Mouse (Mus musculus): Measurements from ENCODE around the gene Aldh3a2.
A peak's percentile ranks its signal among the peaks of the same experiment; 100 is the strongest.
"Not testable (repeated sequence)": the region's sequence is repeated elsewhere in the genome, so short reads cannot be mapped to it uniquely, and the experiment has no call there.

Aldh3a2 gene

DNA sequence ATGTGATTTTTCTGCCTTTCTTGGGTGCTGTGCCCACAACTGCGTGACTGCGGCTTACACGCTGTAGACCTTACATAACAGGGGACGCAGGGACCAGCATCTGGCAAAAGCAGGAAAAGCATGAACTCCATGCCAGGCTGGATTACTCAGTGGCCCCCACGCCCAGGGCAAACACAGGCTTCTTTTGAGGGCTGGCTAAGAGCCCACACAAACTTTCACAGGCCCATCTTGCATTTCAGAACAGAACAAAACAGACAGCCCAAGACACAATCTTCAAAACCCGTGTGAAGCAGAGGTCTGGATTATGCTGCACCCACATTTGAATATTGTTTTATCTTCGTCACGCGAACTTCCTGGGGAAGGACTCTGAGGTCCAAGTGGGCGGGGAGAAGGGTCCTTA is 58.9 kb downstream of the Aldh3a2 start:
- DNase-seq (ENCODE audit: low spot score): no peak

DNA sequence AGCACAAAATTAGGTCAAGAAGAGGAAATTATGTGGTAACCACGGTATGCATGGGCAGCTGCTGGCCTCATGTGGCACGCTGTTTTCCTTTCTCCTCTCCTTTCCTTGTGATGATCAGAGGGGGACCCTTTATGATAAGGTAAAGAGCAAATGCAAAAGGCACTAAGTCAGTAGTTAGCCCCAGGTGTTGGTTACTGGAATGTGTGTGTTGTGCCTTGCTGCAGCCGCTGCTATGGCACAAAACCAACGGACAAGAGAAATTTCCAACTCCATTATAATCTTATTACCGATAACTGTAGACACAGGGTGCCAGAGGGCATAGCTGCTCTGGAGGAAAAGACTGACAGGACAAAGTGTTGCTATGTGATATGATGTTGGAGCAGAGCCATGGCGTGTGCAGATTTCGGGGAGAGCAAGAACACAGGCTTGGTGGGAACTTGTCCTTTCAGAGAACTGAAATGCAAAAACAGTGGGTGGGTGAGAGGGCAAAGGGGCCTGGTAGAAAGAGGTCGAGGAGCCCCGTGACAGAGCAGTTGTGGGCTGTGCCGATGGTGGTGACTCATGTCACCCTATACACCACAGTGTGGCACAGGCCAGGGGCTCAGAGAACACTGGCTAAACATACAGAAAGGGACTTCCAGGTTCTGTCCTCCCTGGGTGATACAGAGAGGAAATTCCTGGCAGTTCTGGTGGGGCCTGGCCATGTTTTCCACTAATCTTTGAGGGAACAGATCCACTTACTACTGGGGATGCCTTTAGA is 59.6 kb downstream of the Aldh3a2 start, which contains the start of gene Aldh3a1:
Gene Aldh3a1, plus strand, starts transcription at position 51 of the 760 bp plus-strand sequence.
- DNase-seq (ENCODE audit: low spot score): no peak

DNA sequence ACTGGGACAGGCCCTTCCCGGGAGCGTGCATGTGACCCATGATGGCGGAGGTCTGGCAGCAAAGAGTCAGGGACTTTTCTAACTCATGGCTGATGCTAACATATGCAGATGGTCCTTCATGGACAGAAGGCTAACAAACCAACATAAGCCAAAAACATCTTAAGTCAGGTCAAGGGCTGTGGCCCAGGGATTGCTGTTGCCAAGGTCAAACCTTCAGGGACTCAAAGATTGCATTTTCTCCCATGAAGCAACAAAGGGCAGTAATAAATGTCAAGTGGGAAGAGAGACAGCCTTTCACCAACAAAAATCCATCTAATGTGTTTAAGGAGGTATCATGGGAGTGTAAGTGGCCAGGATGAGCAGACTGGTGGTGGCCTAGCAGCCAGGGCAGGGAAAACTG is 61.1 kb downstream of the Aldh3a2 start:
- no peak for DNase-seq (ENCODE audit: low spot score)

DNA sequence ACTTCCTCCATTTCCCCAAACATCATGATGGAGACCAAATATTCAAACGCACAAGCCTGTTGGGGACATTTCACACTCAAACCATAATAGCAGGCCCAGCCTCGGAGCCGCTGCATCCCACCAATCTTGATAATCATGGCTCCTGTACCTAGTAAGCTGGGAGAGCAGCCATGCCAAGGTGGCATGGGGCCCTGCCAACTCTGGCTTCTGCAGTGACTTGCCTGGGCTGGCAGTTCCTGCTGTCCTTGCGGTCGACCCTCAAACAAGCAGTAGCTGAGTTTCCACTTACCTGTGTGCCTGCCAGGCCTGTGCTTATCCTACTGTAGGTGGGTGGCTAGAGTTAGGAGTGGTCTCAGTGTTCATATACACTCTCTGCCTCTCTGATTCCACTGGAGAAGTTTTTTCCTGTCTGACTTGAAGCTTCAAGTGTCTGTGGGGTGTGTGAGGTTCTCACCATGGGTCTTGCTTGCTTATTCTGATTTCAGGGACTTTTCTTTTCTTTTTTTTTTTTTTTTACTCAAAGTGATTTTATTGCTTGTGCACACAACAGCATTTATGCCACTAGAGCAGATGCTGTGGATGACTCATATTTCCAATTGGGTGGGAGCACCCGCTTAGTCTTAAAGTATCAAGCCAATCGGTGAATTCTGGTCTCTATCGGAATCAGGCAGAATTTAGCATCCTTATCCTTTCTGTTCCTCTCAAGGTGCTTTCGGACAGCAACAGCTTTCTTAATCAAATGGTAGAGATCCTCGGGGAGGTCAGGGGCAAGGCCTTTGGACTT is 61.9 kb downstream of the Aldh3a2 start:
- DNase-seq (ENCODE audit: low spot score): no peak

DNA sequence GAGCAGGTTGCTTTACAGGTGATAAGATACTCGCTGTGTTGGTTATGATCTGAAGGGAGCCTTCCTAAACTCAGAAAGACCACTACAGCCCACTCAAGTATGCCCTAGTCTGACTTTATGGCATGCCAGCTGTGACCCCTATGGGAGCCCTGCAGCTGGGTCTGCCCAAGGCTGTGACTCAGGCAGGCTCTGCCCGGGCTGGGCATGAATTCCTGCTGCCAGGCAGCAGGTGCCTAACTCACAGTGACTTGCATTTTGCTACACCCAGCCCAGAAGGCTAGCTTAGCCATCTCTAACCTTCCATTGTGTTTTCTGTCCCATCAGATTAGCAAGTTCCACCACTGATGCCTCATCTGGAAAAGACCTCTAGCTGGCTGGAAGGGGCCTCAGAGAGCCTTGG is 64.5 kb downstream of the Aldh3a2 start:
- DNase-seq (ENCODE audit: low spot score): no peak

DNA sequence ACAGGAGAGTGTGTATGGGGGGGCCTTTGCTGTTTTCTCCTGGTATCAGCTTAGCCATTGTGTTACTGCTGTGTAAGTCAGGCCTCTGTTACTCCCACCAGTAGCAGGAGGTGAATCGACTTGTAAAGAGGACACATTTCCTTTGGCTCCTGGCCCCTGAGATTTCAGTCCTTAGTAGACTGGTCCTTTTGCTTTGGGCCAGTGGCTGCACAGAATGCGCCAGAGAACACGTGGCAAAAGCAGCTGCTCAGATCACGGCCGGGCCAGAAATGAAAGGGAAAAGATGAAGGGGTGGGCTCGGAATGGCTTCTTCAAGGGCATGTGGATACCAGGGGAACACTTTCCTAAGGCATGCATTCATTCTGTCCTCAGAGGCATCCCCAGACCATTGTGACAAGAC is 65.1 kb downstream of the Aldh3a2 start:
- DNase-seq (ENCODE audit: low spot score): no peak

DNA sequence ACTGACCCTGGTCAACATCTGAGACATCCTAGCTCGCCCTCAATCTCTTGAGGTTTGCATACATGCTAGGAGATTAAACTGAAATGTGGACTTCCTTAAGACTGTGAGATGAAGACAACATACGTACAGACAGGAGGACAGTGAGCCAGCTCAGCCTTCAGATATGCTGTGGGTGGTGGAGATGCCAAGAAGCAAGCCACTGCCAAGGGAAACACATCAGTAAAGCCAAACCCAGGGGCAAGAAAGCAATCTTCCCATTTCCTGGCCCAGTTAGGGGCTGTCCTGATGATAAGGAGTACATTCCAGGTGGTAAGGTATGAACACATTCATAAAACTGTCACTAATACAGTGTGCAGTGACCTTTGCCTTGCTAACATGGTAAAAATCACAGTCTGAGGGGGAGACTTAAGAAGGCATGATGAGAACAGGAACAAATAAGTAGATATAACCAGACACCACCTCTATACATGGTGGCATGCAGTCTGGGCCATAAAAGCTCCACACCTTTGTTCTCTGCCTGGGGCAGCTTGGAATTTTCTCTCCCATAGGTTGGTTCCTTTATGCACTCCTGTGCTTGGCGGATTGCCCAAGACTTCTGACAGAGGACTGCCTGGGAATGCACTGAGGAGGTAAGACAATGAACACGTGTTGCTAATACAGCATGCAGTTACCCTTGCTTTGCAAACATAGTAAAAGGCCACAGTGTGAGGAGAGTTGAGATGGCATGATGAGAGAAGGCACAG is 67.5 kb downstream of the Aldh3a2 start:
- DNase-seq (ENCODE audit: low spot score): no peak

DNA sequence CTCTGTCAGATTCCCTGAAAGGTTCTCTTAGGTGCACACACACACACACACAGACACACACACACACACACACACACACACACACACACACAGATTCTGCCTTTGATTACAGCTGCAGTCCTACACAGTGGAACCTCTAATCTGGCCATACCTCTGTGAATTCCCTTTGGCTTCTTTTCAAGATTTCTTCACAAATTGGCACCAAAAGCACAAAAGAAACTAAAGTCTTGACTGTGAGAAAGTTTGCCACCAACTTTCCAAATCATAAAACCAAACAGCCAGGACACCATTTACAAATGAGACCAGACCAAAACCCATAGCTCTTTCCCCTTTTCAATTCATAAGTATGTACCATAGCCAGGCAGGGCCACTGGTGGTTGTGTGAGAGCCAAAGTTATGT is 69.3 kb downstream of the Aldh3a2 start:
- no peak for DNase-seq (ENCODE audit: low spot score)

DNA sequence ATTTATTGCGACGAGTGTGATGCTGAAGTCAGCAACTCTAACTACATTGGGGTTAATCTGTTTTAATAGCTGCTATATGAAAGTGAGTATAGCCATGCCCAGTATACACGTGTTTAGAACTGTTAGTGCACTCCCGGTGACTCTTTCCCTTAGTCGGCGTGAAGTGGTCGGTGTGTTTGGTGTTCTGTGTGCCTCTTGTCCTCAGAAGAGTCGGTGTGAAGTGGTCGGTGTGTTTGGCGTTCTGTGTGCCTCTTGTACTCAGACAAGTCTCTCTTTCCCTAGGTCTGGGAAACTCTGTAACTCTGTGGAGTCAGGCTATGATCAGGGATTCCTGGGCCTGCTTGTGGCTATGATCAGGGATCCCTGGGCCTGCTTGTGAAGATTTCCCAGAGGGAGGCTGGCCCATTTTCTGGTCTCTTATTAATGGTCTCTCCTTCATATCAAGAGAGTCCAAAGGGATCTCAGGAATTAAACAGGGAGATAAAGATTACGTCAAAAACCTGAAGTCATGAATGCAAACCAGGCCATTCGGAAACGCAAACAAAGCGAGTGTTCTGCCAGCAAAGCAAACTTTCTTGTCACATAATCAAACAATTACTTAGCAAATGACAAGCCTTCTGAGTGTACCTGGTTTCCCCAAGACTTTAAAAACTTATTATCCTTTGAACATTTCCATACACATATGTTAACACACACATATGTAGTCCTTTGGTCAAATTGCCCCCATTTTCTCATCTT is 70.5 kb downstream of the Aldh3a2 start:
- DNase-seq (ENCODE audit: low spot score): no peak

DNA sequence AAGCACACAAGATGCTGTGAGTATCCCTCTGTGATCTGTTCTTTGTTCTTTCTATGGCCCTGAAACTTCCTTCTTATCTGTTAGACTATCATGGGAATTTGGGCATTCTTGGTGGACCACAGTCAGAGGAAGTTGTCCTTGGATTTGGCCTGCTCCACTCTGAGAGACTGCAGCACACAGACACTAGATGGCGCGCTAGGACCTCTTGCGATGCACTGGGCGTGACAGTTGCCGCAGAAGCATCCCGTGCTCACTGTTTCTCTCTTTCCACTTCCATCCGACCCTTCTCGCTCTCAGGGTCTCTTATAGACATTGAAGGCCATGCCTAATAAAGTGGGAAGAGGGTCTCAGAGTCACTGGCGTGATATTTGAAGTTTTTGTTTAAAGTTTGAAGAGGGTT is 73.9 kb downstream of the Aldh3a2 start:
- peak; percentile 88 for DNase-seq (ENCODE audit: low spot score)

DNA sequence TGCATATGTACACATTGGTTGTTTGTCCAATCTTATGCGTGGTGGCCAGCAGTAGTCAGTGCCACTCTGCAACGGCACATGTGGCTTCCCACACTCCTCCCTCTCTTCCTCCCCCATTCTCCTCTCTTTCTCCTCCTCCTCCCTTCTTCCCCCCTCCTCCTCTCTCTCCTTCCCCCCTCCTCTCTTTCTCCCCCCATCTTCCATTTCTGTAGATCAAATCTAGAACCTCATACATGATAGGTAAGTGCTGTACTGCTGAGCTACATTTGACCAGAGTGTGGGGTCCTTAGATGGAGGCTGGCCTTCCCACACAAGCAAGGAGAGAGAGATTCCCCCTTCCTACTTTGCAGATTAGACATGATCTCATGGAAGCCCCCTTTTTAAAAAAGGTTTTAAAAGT is 74.5 kb downstream of the Aldh3a2 start:
- DNase-seq (ENCODE audit: low spot score): no peak

DNA sequence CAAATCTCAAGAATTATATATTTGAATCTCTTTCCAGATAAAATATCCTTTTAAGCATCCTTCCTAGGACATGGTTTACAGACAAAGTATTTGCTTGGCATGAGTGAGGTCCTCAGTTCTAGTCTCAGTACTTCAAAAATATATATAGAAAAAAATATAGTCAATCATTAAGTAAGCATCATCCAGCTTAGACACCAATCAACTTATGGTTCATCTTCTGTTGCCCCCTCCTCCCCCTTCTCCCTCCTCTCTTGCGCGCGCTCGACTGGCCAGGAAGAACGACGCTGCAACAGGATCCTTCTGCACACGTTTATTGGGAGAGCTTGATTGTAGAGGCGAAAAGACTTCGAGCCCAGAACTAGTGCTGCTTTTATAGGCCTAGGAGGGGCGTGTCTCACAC is 75.1 kb downstream of the Aldh3a2 start:
- DNase-seq (ENCODE audit: low spot score): not testable (repeated sequence)

DNA sequence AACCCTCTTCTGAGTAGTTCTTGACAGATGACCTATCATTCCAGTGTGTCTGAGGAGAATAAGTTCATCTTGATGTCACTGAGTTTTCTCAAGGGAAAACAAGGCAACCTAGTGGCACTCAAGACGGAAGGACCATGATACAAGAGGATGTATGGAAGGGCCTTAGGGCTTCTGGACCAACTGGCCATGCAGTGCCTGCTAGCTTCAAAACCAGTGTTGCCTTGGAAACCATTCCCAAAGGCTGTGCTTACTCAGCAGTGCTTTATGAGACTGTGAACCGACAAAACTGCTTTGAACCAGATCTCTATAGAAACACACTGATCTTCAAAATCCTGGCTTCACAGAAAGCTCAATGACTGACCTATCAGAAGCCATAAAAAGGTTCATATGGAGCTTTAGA is 76.5 kb downstream of the Aldh3a2 start:
- DNase-seq (ENCODE audit: low spot score): no peak

DNA sequence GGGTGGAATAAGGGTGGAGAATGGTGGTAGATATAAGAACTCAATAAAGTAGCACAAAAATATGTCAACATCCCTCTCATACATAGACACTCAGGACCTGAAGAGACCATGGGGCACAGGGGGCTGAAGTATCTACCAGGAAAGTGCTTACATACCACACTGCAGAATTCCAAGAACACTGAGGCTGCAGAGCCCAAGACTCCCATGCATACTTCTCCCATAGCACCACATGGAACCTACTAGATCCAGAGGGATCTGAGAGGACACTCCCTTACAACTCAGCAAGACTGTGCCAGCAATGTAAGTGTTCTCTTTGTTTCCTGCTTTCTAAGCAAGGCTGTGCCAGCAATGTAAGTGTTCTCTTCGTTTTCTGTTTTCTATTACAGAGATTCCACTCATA is 83.4 kb downstream of the Aldh3a2 start:
- DNase-seq (ENCODE audit: low spot score): no peak

DNA sequence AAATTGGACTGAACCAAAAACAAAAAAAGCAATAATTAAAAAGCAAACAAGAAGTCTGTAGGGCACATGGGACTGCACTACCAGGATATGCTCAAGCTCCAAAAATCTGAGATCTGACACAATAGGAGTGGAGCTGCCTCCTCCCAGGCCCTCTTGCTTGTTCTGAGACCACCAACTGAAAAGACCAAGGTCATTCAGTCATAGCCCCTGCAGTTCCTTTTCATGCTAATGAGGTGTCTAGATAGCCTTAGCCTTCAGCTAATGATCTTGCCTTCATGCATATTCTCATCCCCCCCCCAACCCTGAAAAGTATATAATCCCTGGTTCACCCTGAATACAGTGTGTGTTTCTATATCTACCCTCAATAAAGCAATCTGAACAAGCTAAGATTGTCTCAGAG is 85.6 kb downstream of the Aldh3a2 start:
- DNase-seq (ENCODE audit: low spot score): no peak

DNA sequence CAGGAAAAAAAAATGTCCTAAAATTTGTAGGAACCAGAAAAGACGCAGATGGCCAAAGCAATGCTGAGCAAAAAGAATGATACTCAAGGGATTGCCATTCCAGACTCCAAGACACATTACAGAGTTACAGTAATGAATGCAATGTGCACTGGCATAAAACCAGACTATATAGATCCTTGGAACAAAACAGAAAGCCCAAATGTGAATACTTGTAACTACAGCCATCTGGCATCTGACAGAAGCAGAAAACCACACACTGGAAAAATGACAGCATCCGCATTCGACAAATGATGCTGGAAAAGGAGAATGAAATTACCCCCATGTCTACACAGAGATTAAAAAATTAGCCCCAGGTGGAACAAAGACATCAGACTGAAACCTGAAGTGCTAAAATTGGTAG is 86.9 kb downstream of the Aldh3a2 start:
- no peak for DNase-seq (ENCODE audit: low spot score)

DNA sequence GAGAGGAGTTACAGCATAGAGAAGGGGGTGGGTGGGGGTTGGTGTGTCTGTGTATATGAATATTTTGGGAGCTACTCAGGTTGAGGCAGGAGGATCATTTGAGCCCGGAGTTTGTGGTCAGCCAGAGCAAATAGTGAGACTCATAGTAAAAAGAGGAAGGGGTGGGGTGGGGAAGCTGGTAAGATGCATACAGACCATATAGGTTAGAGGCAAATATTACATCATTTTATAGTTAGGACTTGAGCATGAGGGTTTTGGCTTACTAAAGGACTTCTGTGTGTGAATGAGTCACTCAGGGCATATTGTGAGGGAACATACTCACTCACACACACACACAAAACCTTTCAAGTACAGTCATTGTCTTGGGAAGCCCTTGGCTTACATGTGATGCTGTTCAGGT is 90.9 kb downstream of the Aldh3a2 start:
- DNase-seq (ENCODE audit: low spot score): no peak

DNA sequence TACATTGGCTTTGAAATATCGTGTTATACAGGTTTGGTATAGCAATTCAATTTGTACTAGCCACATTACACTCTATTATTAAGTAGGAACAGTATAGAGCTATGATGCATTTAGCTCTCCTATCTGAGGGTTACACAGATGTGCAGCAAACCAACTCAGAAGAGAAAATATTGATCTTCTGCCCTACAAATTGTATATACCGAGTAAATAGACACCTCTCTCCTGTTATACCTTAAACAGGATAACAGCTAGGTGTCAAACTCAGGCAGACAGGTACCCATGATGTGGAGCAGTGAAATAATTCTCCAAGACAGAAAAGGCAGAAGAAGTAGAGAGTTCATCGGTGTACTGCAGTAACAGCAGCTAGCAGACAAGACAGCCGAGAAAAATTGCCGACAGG is 91.5 kb downstream of the Aldh3a2 start:
- DNase-seq (ENCODE audit: low spot score): no peak

DNA sequence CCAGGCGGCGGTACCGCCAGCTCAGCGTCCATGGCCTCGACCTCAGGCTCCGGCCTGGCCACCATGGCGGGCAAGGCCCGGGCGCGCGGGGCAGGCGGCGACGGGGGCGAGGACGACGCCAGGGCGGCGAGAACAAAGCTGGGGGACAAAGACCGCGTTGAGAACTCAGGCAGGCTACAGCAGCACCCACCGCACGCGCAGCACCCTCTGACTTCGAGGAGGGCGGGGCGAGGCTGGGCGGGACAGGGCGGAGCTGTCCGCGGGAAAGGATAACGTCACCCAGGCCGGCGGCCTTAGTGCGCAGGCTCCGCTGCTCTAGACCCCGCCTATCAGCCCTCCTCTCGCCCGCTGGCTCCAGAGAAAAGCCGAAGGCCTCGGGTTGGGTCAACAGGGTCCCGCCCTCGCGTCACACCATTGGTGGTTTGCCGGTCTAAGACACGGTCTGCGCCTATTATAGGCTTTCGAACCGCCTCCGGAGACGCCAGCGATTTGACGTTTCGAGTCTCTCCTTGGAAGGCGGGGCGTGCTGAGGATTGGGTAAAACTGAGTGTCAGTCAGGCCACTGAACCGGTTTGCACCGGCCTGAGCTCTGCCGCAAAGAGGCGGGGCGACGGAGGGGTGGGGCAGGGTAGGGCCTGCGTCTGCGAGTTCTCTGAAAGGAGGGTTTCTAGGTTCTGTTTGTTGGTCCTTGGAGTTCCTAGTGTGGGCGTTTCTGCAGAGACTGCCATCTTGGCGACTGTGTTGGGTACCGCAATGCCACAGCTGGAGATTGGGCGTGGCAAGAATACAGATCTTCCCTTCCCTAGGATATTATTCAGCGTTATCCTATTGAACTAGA is 92.2 kb downstream of the Aldh3a2 start, which contains the start of gene Usp22:
Gene Usp22, minus strand, starts transcription at position 235 of the 838 bp plus-strand sequence.
- peak; percentile 100 for DNase-seq (ENCODE audit: low spot score)

DNA sequence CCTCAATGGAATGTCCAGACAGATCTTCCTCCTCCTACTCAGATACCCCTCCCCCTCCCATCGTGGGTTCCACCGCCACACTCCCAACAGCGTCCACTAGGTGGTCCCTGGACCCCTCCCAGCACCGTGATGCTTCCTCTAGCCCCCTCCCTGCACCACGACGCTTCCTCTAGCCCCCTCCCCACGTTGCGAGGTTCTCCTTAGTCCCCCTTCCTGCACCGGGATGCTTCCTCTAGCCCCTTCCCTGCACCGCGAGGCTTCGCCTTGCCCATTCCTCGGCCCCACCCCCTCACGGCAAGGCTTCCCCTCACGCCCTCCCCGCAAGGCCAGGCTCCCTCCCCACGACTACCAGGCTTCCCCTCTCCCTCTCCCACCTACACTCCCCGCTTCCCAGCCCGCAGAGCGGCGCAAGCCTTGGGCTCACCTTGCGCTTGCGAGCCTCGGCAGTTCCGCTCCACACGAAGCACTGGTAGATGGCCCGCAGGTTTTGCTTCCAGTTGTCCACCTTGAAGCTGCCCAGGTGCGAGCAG is 92.9 kb downstream of the Aldh3a2 start:
- DNase-seq (ENCODE audit: low spot score): peak; percentile 91

DNA sequence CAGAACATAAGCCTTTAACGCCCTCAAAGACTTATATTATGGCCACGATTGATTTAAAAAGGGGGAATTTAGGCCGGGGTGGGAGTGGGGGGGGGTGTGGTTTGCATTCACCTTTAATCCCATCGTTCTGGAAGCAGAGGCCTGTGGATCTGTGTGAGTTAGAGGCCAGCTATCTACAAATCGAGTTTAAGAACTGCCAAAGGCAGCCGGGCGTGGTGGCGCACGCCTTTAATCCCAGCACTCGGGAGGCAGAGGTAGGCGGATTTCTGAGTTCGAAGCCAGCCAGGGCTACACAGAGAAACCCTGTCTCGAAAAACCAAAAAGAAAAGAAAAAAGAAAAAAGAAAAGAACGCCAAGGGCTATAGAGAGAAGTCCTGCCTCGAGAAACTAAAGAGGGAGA is 93.8 kb downstream of the Aldh3a2 start:
- DNase-seq (ENCODE audit: low spot score): not testable (repeated sequence)

Data from embryo, embryonic 10.5 days (tissue).